Mouse (Mus musculus): ENCODE data around the gene Capza1. TPM values are rescaled to one million over a fixed set of nuclear protein-coding genes. Genes with fewer than 3 reads are reported as not detected.
A peak's percentile ranks its signal among the peaks of the same experiment; 100 is the strongest.

Gene Capza1
- polyA plus RNA-seq, 1 experiment from 2014 or later = 82.7 TPM

DNA sequence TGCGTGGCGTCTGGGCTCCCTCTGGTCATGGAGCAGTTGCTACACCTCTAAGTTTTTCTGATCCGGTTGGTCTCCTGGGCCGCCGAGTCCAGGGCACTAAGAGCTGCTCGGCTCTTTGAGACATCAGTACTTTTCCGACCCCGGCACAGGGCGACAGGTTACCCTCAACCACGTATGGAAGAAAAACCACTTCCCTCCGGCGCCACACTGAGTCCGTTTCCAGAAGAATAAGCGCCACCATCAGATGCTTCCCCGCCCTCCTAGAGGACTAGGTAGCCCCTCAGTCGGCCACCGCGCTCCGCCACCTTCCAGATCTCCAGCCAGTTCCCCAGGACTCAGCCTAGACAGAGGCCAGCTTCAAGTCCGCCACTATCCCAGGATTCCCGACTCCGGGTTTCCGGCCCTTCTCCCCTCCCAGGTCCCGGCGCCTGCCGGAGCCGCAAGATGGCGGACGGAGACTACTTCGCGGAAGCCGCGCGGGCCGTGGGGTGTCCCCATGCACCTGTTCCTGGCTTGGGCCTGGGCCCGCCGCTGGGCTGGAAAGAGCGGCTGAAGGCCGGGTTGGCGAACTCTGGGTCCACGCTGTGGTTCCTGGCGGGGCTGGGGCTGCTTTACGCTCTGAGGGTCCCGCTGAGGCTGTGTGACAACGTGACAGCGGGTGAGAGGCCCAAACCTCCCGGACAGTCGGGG lies 491 bp upstream of the Capza1 start:
- CTCF ChIA-PET = interaction anchor here (0.7 to 3.2 kb wide), 8 partner anchors 9 to 194 kb away, joined by 3 to 15 read pairs (median 4); no protein-coding TSS in a partner anchor
- in situ Hi-C loops (cut with MboI; ENCODE audit: low pct_unique_long_range_greater_than_20kb) = loop anchor here (5.0 to 10.0 kb wide), 3 partner anchors 77 to 188 kb away; partner anchors contain the start of genes Cttnbp2nl and Rhoc
- TF ChIP-seq CTCF (IDR thresholded peaks at IDR 0.05) = no peak
- no peaks in the 10 kb centered on the region for H3K27me3 ChIP-seq
- DNase-seq (ENCODE audit: low read depth, low spot score) = peak; percentile 66
- POLR2A ChIA-PET = interaction anchor here (0.7 to 3.0 kb wide), 11 partner anchors 11 to 194 kb away, joined by 3 to 19 read pairs (median 4); partner anchors contain the start of genes Mov10 and Rhoc
- peak; percentile 78 for ATAC-seq

DNA sequence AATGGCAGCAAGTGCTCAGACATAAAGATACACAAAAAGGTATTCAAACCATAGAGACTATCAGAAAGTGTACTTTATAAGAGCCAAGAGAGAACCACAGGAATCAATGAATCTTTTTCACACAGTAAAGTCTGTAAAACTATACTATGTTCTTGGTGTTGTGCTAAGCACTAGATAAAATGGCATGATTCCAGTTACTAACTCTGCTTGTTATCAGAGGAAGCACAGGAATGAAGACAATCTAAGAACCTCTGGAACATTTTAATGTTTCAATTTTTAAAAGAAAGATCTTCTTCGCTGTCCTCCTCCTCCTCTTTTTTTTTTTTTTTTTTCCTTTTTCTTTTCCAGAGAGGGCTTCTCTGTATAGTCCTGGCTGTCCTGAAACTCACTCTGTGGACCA lies 5.7 kb downstream of the Capza1 start:
- in situ Hi-C loops (cut with MboI; ENCODE audit: low pct_unique_long_range_greater_than_20kb) = no loop called here
- no peak for ATAC-seq

DNA sequence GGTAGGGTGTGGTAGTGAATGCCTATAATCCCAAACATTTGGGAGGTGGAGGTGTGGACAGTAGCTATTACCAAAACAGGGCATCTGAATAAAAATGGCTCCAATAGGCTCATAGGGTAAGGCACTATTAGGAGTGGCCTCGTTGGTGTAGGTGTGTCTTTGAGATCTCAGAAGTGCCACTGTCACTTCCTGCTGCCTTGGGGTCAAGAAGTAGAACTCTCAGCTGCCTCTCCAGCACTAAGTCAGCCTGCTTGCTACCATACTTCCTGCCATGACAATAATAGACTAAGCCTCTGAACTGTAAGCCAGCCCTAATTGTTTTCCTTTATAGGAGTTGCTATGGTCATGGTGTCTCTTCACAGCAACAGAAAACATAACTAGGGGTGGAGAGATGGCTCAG lies 8.2 kb downstream of the Capza1 start:
- ChIA-PET POLR2A (interaction anchor here (0.8 to 1.1 kb wide), 3 partner anchors 27 to 58 kb away, joined by 3 read pairs; no protein-coding TSS in a partner anchor), CTCF (interaction anchor here (0.9 to 2.5 kb wide), 12 partner anchors 8 to 203 kb away, joined by 3 to 8 read pairs (median 4); partner anchors contain the start of genes Capza1 and St7l)
- in situ Hi-C loops (cut with MboI; ENCODE audit: low pct_unique_long_range_greater_than_20kb) = no loop called here

More for the DNA sequence above, 5.7 kb downstream of the Capza1 start:
- H3K27me3 ChIP-seq = no peaks in the 10 kb centered on the region
- DNase-seq (ENCODE audit: low read depth, low spot score) = no peak
- TF ChIP-seq CTCF (IDR thresholded peaks at IDR 0.05) = no peak
- CTCF ChIA-PET = interaction anchor here (1.4 kb wide), 1 partner anchor 16 kb away, joined by 3 read pairs; no protein-coding TSS in a partner anchor
- POLR2A ChIA-PET = no interaction called here

DNA sequence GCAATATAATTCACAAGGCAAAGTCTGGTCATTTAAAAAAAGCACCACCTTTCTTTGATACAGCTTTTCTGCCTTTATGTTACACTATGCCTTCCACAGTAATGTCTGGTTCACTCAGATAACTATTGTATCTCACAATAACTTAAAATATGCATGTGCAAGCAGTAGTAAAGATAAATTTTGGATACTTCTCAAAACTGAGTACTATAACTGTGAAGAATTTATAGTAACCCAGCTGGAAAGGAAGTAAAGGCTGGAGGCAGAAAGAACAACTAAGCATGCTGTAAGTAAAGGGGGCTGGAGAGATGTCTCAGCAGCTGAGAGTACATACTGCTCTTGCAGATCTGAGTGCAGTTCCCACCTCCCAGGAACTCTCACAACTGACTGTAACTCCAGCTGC lies 9.4 kb downstream of the Capza1 start:
- TF ChIP-seq CTCF (IDR thresholded peaks at IDR 0.05) = no peak
- CTCF ChIA-PET = interaction anchor here (1.1 to 2.5 kb wide), 8 partner anchors 8 to 204 kb away, joined by 3 to 8 read pairs (median 6); partner anchors contain the start of genes Capza1 and St7l
- H3K27me3 ChIP-seq = no peaks in the 10 kb centered on the region
- in situ Hi-C loops (cut with MboI; ENCODE audit: low pct_unique_long_range_greater_than_20kb) = no loop called here
- ATAC-seq = no peak
- no peak for DNase-seq (ENCODE audit: low read depth, low spot score)
- POLR2A ChIA-PET = interaction anchor here (1.0 to 1.6 kb wide), 3 partner anchors 9 to 56 kb away, joined by 3 to 4 read pairs (median 3); partner anchors contain the start of gene St7l

More for the DNA sequence above, 8.2 kb downstream of the Capza1 start:
- no peak for ATAC-seq
- no peaks in the 10 kb centered on the region for H3K27me3 ChIP-seq
- no peak for DNase-seq (ENCODE audit: low read depth, low spot score)
- no peak for TF ChIP-seq CTCF (IDR thresholded peaks at IDR 0.05)

DNA sequence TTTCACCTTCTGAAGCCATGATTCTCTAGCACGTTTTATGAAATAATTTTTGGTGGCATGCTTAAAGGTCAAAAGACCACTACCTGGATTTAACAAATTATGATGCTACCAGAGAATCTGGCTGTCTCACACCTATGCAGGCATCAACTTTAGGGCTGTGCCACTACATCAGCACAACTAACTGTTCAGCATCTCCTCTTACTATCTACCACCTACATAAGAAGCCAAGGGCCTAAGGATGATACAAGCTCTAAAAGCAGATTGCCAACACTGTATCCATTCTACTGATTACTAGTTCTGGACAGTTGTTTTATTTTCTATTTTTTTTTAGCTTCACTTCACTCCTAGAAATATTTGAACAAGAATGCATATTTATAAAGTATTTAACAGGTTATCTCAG lies 9.8 kb downstream of the Capza1 start:
- TF ChIP-seq CTCF (IDR thresholded peaks at IDR 0.05) = no peak
- ChIA-PET POLR2A (interaction anchor here (0.8 to 1.6 kb wide), 2 partner anchors 9 to 12 kb away, joined by 4 read pairs; partner anchors contain the start of gene St7l), CTCF (interaction anchor here (1.4 to 2.5 kb wide), 5 partner anchors 7 to 17 kb away, joined by 3 to 8 read pairs (median 5); no protein-coding TSS in a partner anchor)
- DNase-seq (ENCODE audit: low read depth, low spot score) = no peak
- H3K27me3 ChIP-seq = no peaks in the 10 kb centered on the region
- no peak for ATAC-seq
- in situ Hi-C loops (cut with MboI; ENCODE audit: low pct_unique_long_range_greater_than_20kb) = no loop called here

DNA sequence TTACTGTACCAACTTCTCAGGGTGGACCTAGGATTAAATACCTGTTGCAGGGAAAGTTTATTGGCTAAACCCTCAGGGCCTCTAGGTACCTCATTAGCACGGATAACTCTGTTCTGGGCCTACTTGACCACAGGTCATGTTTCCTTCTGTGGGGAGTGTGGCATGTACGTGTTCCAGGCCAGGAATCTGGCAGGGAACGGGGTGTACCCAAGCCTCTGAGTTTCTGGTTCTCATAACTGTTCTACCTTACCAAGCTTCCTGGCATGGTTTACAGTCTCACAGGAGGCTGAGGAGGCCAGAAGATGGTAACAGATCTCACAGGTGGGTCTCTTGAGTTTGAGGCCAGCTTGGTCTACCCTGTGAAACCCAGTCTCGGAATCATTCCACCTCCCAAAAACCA lies 17.7 kb downstream of the Capza1 start:
- TF ChIP-seq CTCF (IDR thresholded peaks at IDR 0.05) = no peak
- ChIA-PET CTCF (interaction anchor here (1.5 to 2.0 kb wide), 4 partner anchors 9 to 66 kb away, joined by 3 to 8 read pairs (median 3); partner anchors contain the start of gene Ppm1j), POLR2A (no interaction called here)
- H3K27me3 ChIP-seq = no peaks in the 10 kb centered on the region
- DNase-seq (ENCODE audit: low read depth, low spot score) = no peak
- ATAC-seq = no peak
- in situ Hi-C loops (cut with MboI; ENCODE audit: low pct_unique_long_range_greater_than_20kb) = no loop called here

DNA sequence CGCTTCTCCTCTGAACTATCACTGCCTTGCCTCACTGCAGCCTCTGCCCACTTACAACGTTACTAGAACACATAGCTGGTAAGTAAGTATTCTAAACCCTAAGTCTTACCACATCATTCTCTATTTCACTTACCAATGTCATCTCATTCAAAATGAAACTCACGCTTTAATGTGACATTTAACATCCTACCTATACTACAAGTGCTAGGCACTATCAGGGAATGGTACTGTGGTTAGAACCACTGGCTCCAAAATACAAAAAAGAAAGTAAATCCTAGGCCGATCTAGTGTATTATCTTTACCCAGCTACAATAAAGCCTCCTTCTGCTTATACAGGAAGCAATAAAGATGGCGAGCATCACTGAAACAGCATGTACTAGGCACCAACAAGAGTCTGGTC lies 23.3 kb downstream of the Capza1 start:
- ChIA-PET POLR2A (no interaction called here), CTCF (no interaction called here)
- DNase-seq (ENCODE audit: low read depth, low spot score) = no peak
- H3K27me3 ChIP-seq = no peaks in the 10 kb centered on the region
- no peak for ATAC-seq
- in situ Hi-C loops (cut with MboI; ENCODE audit: low pct_unique_long_range_greater_than_20kb) = no loop called here
- no peak for TF ChIP-seq CTCF (IDR thresholded peaks at IDR 0.05)

DNA sequence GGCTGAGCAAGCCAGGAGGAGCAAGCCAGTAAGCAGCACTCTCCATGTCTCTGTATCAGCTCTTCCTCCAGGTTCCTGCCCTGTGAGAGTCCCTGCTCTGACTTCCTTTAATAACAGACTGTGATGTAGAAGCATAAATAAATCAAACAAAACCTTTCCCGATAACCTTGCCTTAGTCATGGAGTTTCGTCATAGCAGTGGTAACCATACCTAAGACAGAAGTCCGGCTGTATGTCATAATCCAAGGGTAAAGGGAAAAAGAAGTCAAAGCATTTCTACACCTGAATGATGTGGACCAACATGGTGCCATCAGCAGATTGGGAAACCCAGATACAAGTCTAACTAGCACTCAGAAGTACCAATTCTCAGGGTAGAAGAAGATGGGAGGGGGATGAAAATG lies 28.5 kb downstream of the Capza1 start:
- CTCF ChIA-PET = interaction anchor here (0.9 kb wide), 1 partner anchor 12 kb away, joined by 3 read pairs; no protein-coding TSS in a partner anchor
- TF ChIP-seq CTCF (IDR thresholded peaks at IDR 0.05) = no peak
- no peak for DNase-seq (ENCODE audit: low read depth, low spot score)
- POLR2A ChIA-PET = interaction anchor here (0.6 kb wide), 1 partner anchor 41 kb away, joined by 3 read pairs; no protein-coding TSS in a partner anchor
- no peak for ATAC-seq
- H3K27me3 ChIP-seq = no peaks in the 10 kb centered on the region
- in situ Hi-C loops (cut with MboI; ENCODE audit: low pct_unique_long_range_greater_than_20kb) = no loop called here

DNA sequence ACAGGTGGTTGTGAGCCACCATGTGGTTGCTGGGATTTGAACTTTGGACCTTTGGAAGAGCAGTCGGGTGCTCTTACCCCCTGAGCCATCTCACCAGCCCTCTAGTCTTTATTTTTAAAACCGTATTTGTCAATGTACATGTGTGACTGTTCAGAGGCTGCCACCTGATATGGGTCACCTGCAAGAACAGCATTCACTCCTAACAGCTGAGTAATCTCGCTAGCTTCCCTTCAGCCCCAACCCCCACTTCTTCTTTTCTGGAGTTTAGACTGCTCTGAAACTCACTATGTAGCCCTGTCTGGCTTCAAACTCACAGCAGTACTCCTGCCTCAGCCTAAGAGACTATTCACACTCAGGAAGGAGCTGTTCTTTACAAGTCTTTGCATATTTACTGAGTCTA lies 41.9 kb downstream of the Capza1 start:
- in situ Hi-C loops (cut with MboI; ENCODE audit: low pct_unique_long_range_greater_than_20kb) = no loop called here
- no peak for DNase-seq (ENCODE audit: low read depth, low spot score)

DNA sequence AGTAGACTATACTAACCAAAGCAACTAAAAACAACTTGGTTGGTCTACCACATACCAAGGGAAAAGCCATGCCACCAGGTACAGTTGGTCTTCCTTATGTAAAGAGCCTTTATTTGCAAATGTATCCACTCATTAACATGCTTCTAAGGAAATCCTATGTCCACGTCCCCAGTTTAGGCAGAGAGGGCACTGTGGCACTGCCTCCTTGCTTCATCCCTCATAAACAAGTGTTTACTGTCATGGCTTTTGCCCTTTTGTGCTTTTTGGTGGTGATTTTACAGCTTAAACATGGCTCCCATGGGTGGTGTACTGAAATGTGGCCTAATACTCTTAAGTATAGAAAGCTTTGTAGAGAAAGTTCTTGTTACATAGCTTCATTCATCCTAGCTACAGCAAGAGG lies 43.9 kb downstream of the Capza1 start:
- POLR2A ChIA-PET = interaction anchor here (1.0 kb wide), 1 partner anchor 35 kb away, joined by 3 read pairs; no protein-coding TSS in a partner anchor
- in situ Hi-C loops (cut with MboI; ENCODE audit: low pct_unique_long_range_greater_than_20kb) = no loop called here
- no peaks in the 10 kb centered on the region for H3K27me3 ChIP-seq
- CTCF ChIA-PET = interaction anchor here (0.9 to 3.2 kb wide), 5 partner anchors 23 to 112 kb away, joined by 3 to 13 read pairs (median 4); partner anchors contain the start of gene Rhoc
- no peak for DNase-seq (ENCODE audit: low read depth, low spot score)
- TF ChIP-seq CTCF (IDR thresholded peaks at IDR 0.05) = no peak
- ATAC-seq = no peak

More for the DNA sequence above, 41.9 kb downstream of the Capza1 start:
- no peaks in the 10 kb centered on the region for H3K27me3 ChIP-seq
- no peak for ATAC-seq
- no peak for TF ChIP-seq CTCF (IDR thresholded peaks at IDR 0.05)
- ChIA-PET POLR2A (interaction anchor here (0.8 kb wide), 1 partner anchor 33 kb away, joined by 4 read pairs; no protein-coding TSS in a partner anchor), CTCF (interaction anchor here (1.9 to 3.2 kb wide), 3 partner anchors 11 to 237 kb away, joined by 6 to 13 read pairs (median 6); partner anchors contain the start of gene Rhoc)

Measured in Patski (cell line).